Mouse (Mus musculus) midbrain, postnatal 0 days (tissue): ENCODE data around the gene Scn1b. TPM values are rescaled to one million over a fixed set of nuclear protein-coding genes. Genes with fewer than 3 reads are reported as not detected.

Experiments
- ATAC-seq: fragments of 200-750 bp; cut with Nextera tagmentation; 2 replicates; pipeline ENCODE4 v1.8.0; 2017; ENCODE audit warnings: moderate number of reproducible peaks, mild to moderate bottlenecking, moderate TSS enrichment, moderate library complexity; ENCODE audit not compliant: low FRiP score
- DNase-seq: peaks from one replicate; pipeline ENCODE4 v3.0.0-alpha.2; 2015; ENCODE audit warnings: low spot score
- H3K27ac ChIP-seq: fragments of 300-500 bp; sonication (generic); 2 replicates; pipeline ENCODE4 v1.5.1; 2014; ENCODE audit warnings: low read depth, mild to moderate bottlenecking, low read length, mixed read lengths
- H3K27me3 ChIP-seq: fragments of 300-500 bp; sonication (generic); 2 replicates; pipeline ENCODE4 v1.6.1; 2014; ENCODE audit warnings: low read length, control low read depth, mixed read lengths; ENCODE audit not compliant: insufficient read depth
- H3K36me3 ChIP-seq: fragments of 300-500 bp; sonication (generic); 2 replicates; pipeline ENCODE4 v1.6.1; 2014; ENCODE audit warnings: low read length, control low read depth, mixed read lengths; ENCODE audit not compliant: insufficient read depth
- H3K4me1 ChIP-seq: fragments of 300-500 bp; sonication (generic); 2 replicates; pipeline ENCODE4 v1.6.1; 2014; ENCODE audit warnings: mild to moderate bottlenecking, control low read depth, antibody characterized with exemption, low read length, mixed read lengths; ENCODE audit not compliant: insufficient read depth
- H3K4me2 ChIP-seq: fragments of 300-500 bp; sonication (generic); 2 replicates; pipeline ENCODE4 v1.6.1; 2014; ENCODE audit warnings: low read depth, mild to moderate bottlenecking, low read length, mixed read lengths; ENCODE audit not compliant: poor library complexity, severe bottlenecking
- H3K4me3 ChIP-seq: fragments of 300-500 bp; sonication (generic); 2 replicates; pipeline ENCODE4 v1.5.1; 2014; ENCODE audit warnings: low read depth, mild to moderate bottlenecking, low read length, moderate library complexity
- H3K9ac ChIP-seq: fragments of 300-500 bp; sonication (generic); replicated peaks from 2 replicates; pipeline ENCODE4 v1.6.1; 2014; ENCODE audit warnings: mild to moderate bottlenecking, low read length, moderate library complexity, mixed read lengths; ENCODE audit not compliant: poor library complexity, severe bottlenecking
- H3K9me3 ChIP-seq: fragments of 300-500 bp; sonication (generic); 2 replicates; pipeline ENCODE4 v1.6.1; 2016; ENCODE audit warnings: low read length, control low read depth
- CTCF ChIP-seq: IDR thresholded peaks from 2 replicates; pipeline ENCODE4 v1.5.1; 2016; ENCODE audit warnings: antibody characterized with exemption, mild to moderate bottlenecking
- whole genome bisulfite sequencing: fragments of 180-500 bp; shearing (Covaris S2); extraction: QIAGEN DNeasy Blood & Tissue Kit; methylation state at CpG from one replicate; pipeline ENCODE4 v1.1.7; 2014; 5-methylcytosine and 5-hydroxymethylcytosine counted together
- polyA plus RNA-seq: library from polyadenylated mRNA; unstranded; fragments of >200 nt; fragmentation: Nextera tagmentation; extraction: Ambion mirVana; gene quantifications from 2 replicates; pipeline ENCODE4 v1.2.1, GENCODE M21; 2015
- total RNA-seq: library from RNA; depleted of rRNA; stranded (reverse); fragments of >200 nt; gene quantifications from 2 replicates; pipeline ENCODE4 v1.2.3, GENCODE M21; 2014

Scn1b gene
- total and polyA plus RNA-seq, 2 experiments from 2014 or later: 32.3 to 57.5 TPM

GRCm38 (mm10) chr7:31145596-31146160, 18.9 kb upstream of the Scn1b start:
- WGBS: 89% methylated on average over 12 of the region's 12 CpGs
- Histone ChIP-seq H3K4me1 (0 out of 2 replicates have a peak, but pooled peaks cover 11% of the 10 kb centered on the region), H3K27ac (no peak overlapping the region), H3K9me3 (no peaks in the 10 kb centered on the region), H3K9ac (0 out of 2 replicates have a peak overlapping the region, but pooled peaks have one; percentile 5), H3K36me3 (peaks cover 30% of the 10 kb centered on the region), H3K4me3 (no peak overlapping the region), H3K27me3 (no peaks in the 10 kb centered on the region), H3K4me2 (no peak overlapping the region)
- no peak for TF ChIP-seq CTCF
- DNase-seq (no peak), ATAC-seq (no peak)

- TF ChIP-seq CTCF: peak; percentile 42
- Histone ChIP-seq H3K4me2 (no peak overlapping the region), H3K9ac (no peak overlapping the region), H3K9me3 (no peaks in the 10 kb centered on the region), H3K27me3 (no peaks in the 10 kb centered on the region), H3K4me3 (no peak overlapping the region), H3K4me1 (0 out of 2 replicates have a peak, but pooled peaks cover 11% of the 10 kb centered on the region), H3K36me3 (peaks cover 36% of the 10 kb centered on the region), H3K27ac (no peak overlapping the region)
- ATAC-seq: no peak
- DNase-seq: peak; percentile 16
- 97% methylated on average over 16 of the region's 16 CpGs for WGBS
These were observed 18.1 kb upstream of the Scn1b start for GRCm38 (mm10) chr7:31144886-31145285.

GRCm38 (mm10) chr7:31140941-31141340, 14.1 kb upstream of the Scn1b start:
- Histone ChIP-seq H3K9me3 (no peaks in the 10 kb centered on the region), H3K4me1 (no peaks in the 10 kb centered on the region), H3K4me2 (no peak overlapping the region), H3K4me3 (no peak overlapping the region), H3K27ac (no peak overlapping the region), H3K27me3 (no peaks in the 10 kb centered on the region), H3K36me3 (peaks cover 76% of the 10 kb centered on the region), H3K9ac (no peak overlapping the region)
- no peak for TF ChIP-seq CTCF
- DNase-seq: no peak
- no peak for ATAC-seq
- 95% methylated on average over 10 of the region's 10 CpGs for WGBS

- ATAC-seq (no peak), DNase-seq (no peak)
- TF ChIP-seq CTCF: no peak
- no peaks in the 10 kb centered on the region for H3K4me1 ChIP-seq
- no peak overlapping the region for H3K4me2 ChIP-seq
- peaks cover 82% of the 10 kb centered on the region for H3K36me3 ChIP-seq
- H3K9ac ChIP-seq: no peak overlapping the region
- H3K9me3 ChIP-seq: no peaks in the 10 kb centered on the region
- 87% methylated on average over 4 of the region's 4 CpGs for WGBS
- no peak overlapping the region for H3K4me3 ChIP-seq
- no peaks in the 10 kb centered on the region for H3K27me3 ChIP-seq
- H3K27ac ChIP-seq: no peak overlapping the region
These were observed 13.5 kb upstream of the Scn1b start for GRCm38 (mm10) chr7:31140302-31140701.

- no peaks in the 10 kb centered on the region for H3K27me3 ChIP-seq
- peak; percentile 84 for TF ChIP-seq CTCF
- DNase-seq (peak; percentile 54), ATAC-seq (peak; percentile 28; the same call in 1 of the 2 replicates)
- no peaks in the 10 kb centered on the region for H3K4me1 ChIP-seq
- peaks cover 88% of the 10 kb centered on the region for H3K36me3 ChIP-seq
- H3K9me3 ChIP-seq: no peaks in the 10 kb centered on the region
- no peak overlapping the region for H3K4me3 ChIP-seq
- no peak overlapping the region for H3K4me2 ChIP-seq
- no peak overlapping the region for H3K27ac ChIP-seq
- 60% methylated on average over 5 of the region's 5 CpGs for WGBS
- H3K9ac ChIP-seq: no peak overlapping the region
These were observed 13.0 kb upstream of the Scn1b start for GRCm38 (mm10) chr7:31139765-31140164.

- 95% methylated on average over 10 of the region's 10 CpGs for WGBS
These were observed 8.9 kb upstream of the Scn1b start for GRCm38 (mm10) chr7:31135717-31136116.

More at GRCm38 (mm10) chr7:31135717-31136116, 8.9 kb upstream of the Scn1b start:
- TF ChIP-seq CTCF: no peak
- Histone ChIP-seq H3K27ac (no peak overlapping the region), H3K27me3 (no peaks in the 10 kb centered on the region), H3K4me2 (no peak overlapping the region), H3K9me3 (no peaks in the 10 kb centered on the region), H3K9ac (no peak overlapping the region), H3K4me3 (no peak overlapping the region), H3K36me3 (peaks cover 94% of the 10 kb centered on the region), H3K4me1 (no peaks in the 10 kb centered on the region)
- ATAC-seq: no peak
- no peak for DNase-seq
